Mouse (Mus musculus) CD8-positive naive resting alpha-beta T cell, adult 57 days (primary cell): ENCODE data around the gene Cacna1i. TPM values are rescaled to one million over a fixed set of nuclear protein-coding genes. Genes with fewer than 3 reads are reported as not detected.

ENCODE experiments used
- total RNA-seq: library from RNA; stranded (reverse); gene quantifications from one replicate; pipeline ENCODE4 v1.2.4, GENCODE M21; 2023

Cacna1i gene
- 2.8 TPM for total RNA-seq

DNA sequence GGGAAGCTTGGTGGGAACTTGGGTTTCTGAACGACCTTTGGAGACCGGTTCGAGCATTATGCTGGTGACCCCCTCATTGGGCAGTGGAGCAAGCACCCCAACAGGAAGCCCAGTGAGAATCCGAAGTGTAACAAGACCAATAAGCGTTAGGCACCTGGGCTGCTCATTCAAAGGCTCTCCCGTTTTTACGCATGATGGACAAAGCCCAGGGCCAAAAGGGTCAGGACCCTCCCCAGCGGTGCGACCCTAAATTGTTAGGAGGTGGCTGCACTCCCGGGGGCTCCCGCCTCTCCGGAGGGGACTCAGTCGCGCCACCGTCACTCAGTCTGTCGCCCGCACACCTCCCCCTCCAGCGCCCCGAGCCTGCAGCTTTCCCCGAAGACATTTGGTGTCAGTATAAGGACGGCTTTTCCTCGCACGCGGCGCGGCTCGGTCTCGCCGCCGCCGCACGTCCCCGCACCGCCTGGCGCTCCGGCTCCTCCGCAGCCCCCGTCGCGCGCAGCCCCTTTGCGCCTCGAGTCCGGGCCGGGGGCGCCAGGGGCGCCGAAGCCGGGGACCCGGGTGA lies at the start of gene Cacna1i:
Gene Cacna1i, plus strand, starts transcription at position 388 of the 565 bp plus-strand sequence.

DNA sequence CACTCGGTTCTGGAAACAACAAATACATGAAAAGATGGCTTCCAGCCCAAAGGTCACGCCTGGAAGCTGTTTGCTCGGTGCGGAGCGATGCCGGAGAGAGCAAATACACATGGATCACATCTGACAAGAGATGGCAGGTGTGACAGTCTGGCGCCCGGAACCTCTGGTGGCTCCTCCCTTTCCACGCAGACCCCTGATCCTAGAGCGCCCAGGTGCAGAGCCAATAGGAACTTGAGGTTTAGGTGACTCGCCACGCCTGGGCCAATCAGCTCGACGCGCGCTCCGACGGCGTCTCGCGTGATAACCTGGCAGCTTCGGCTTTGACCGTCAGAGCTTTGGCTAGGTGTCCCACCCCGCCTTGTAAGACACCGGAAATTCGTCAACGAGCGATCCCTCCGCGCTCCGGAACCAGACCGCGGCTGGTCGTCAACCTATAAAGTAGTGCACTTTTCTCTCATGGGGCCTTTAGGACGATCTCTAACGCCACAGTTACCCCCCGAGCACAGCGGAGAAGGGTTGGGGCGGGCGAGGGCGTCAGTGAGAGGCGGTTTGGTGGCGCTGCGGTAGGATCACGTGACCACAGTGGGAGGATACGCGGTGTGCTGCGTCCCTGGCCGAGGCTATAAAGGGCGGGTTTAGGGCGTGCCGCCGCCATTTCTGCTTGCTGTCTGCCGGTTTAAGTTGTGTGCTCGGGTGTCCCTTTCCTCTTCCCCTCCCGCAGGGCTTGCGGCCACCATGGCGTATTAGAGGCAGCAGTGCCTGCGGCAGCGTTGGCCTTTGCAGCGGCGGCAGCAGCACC lies 32.0 kb upstream of the Cacna1i start, which contains the start of gene Atf4:
Gene Atf4, plus strand, starts transcription at position 338 of the 799 bp plus-strand sequence.

DNA sequence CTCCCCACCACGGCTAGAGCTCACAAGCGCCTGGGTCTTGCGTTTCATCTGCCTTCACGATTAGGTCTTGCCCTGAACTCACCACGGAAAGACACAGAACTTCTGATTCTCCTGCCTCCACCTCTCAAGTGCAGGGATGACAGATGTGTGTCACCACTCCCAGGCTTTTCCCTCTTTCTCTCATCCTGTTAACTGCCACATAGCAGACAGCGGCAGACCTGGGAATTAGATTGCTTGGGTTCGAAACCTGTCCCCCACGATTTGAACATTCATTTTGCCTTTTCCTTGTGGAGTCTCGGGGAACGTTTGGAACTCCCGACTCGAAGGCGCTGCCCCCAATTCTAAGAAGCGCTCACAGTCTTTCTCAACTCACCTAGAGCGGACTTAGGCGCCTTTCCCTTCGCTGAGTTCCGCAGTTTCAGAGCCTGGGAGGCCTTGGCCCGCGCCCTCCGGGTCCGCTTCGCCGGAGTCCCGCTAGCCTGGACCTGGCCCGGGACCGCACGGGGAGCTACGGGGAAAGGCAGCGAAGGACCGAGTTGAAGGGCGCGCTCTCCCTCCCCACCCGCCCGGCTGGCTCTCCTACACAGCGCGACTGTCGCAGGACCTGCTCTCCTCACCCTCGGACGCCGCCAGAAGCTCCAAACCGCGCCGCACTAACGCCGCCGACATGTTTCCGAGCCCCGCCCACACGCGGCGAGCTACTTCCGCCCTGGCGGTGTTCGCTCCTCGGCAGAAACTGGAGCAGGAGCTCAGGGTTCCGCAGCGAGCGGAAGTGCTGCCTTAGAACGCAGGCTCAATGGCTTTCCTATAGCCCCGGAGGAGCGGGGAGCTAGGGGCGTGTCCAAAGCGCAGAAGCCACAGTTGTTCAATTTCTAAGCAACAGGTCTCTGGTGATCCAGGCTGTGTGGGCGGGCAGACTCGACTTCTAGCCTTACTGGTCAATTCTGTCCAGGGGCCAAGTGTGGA lies 23.1 kb upstream of the Cacna1i start, which contains the start of gene Rps19bp1:
Gene Rps19bp1, minus strand, starts transcription at position 706 of the 966 bp plus-strand sequence.

Other genes starting within 250 kb of the Cacna1i start
- not detected for gene Syngr1, start 195.9 kb upstream of the Cacna1i start, total RNA-seq
- 1,557 TPM for gene Rpl3, start 195.4 kb upstream of the Cacna1i start, total RNA-seq
- 23.3 TPM for gene Tab1, start 154.1 kb upstream of the Cacna1i start, total RNA-seq
- not detected for gene Mgat3, start 113.5 kb upstream of the Cacna1i start, total RNA-seq
- 49.8 TPM for gene Mief1, start 53.2 kb upstream of the Cacna1i start, total RNA-seq
- gene AC140267.1, start 51.4 kb upstream of the Cacna1i start, total RNA-seq = 10.1 TPM
- 363 TPM for gene Atf4, start 32.1 kb upstream of the Cacna1i start, total RNA-seq
- 23.2 TPM for gene Rps19bp1, start 22.9 kb upstream of the Cacna1i start, total RNA-seq